Comparison of ENCODE assay signal across 1 mouse cellular context in genomic region chr7:102208806-102209363, GRCm38 (mm10).
A peak's percentile ranks its signal among the peaks of the same experiment; 100 is the strongest.
TF ChIP-seq lines count a peak whose summit lies in the region.

No protein-coding gene starts in this region.

TF ChIP-seq in MEL, 35 proteins besides CTCF, POLR2A, EP300 and RAD21 (continued from another document):
- TF ChIP-seq ETS1 (IDR thresholded peaks at IDR 0.05; ENCODE audit: low read depth, low read length) (0 out of 2 replicates have a peak, but pooled peaks have one; percentile 6), ELF1 (IDR thresholded peaks at IDR 0.05; ENCODE audit: low read depth, low read length) (no peak), JUND (IDR thresholded peaks at IDR 0.05; ENCODE audit: low read depth, low read length) (0 out of 2 replicates have a peak, but pooled peaks have one; percentile 12), TAL1 (IDR thresholded peaks at IDR 0.05; ENCODE audit: low read length) (no peak), MAZ (IDR thresholded peaks at IDR 0.05; ENCODE audit: low read depth, low read length) (0 out of 2 replicates have a peak, but pooled peaks have one; percentile 33), ZNF384 (IDR thresholded peaks at IDR 0.05; ENCODE audit: low read depth, low read length) (peak; percentile 58)
